Mouse (Mus musculus) midbrain, postnatal 0 days (tissue): Measurements from ENCODE around the gene Ipmk. TPM values are rescaled to one million over a fixed set of nuclear protein-coding genes. Genes with fewer than 3 reads are reported as not detected.
A peak's percentile ranks its signal among the peaks of the same experiment; 100 is the strongest.

Experiments
- ATAC-seq: fragments of 200-750 bp; cut with Nextera tagmentation; 2 replicates; pipeline ENCODE4 v1.8.0; 2017; ENCODE audit warnings: moderate number of reproducible peaks, mild to moderate bottlenecking, moderate TSS enrichment, moderate library complexity; ENCODE audit not compliant: low FRiP score
- DNase-seq: peaks from one replicate; pipeline ENCODE4 v3.0.0-alpha.2; 2015; ENCODE audit warnings: low spot score
- H3K27ac ChIP-seq: fragments of 300-500 bp; sonication (generic); 2 replicates; pipeline ENCODE4 v1.5.1; 2014; ENCODE audit warnings: low read depth, mild to moderate bottlenecking, low read length, mixed read lengths
- H3K27me3 ChIP-seq: fragments of 300-500 bp; sonication (generic); 2 replicates; pipeline ENCODE4 v1.6.1; 2014; ENCODE audit warnings: low read length, control low read depth, mixed read lengths; ENCODE audit not compliant: insufficient read depth
- H3K36me3 ChIP-seq: fragments of 300-500 bp; sonication (generic); 2 replicates; pipeline ENCODE4 v1.6.1; 2014; ENCODE audit warnings: low read length, control low read depth, mixed read lengths; ENCODE audit not compliant: insufficient read depth
- H3K4me1 ChIP-seq: fragments of 300-500 bp; sonication (generic); 2 replicates; pipeline ENCODE4 v1.6.1; 2014; ENCODE audit warnings: mild to moderate bottlenecking, control low read depth, antibody characterized with exemption, low read length, mixed read lengths; ENCODE audit not compliant: insufficient read depth
- H3K4me2 ChIP-seq: fragments of 300-500 bp; sonication (generic); 2 replicates; pipeline ENCODE4 v1.6.1; 2014; ENCODE audit warnings: low read depth, mild to moderate bottlenecking, low read length, mixed read lengths; ENCODE audit not compliant: poor library complexity, severe bottlenecking
- H3K4me3 ChIP-seq: fragments of 300-500 bp; sonication (generic); 2 replicates; pipeline ENCODE4 v1.5.1; 2014; ENCODE audit warnings: low read depth, mild to moderate bottlenecking, low read length, moderate library complexity
- H3K9ac ChIP-seq: fragments of 300-500 bp; sonication (generic); replicated peaks from 2 replicates; pipeline ENCODE4 v1.6.1; 2014; ENCODE audit warnings: mild to moderate bottlenecking, low read length, moderate library complexity, mixed read lengths; ENCODE audit not compliant: poor library complexity, severe bottlenecking
- H3K9me3 ChIP-seq: fragments of 300-500 bp; sonication (generic); 2 replicates; pipeline ENCODE4 v1.6.1; 2016; ENCODE audit warnings: low read length, control low read depth
- CTCF ChIP-seq: IDR thresholded peaks from 2 replicates; pipeline ENCODE4 v1.5.1; 2016; ENCODE audit warnings: antibody characterized with exemption, mild to moderate bottlenecking
- WGBS: fragments of 180-500 bp; shearing (Covaris S2); extraction: QIAGEN DNeasy Blood & Tissue Kit; methylation state at CpG from one replicate; pipeline ENCODE4 v1.1.7; 2014; 5-methylcytosine and 5-hydroxymethylcytosine counted together
- polyA plus RNA-seq: library from polyadenylated mRNA; unstranded; fragments of >200 nt; fragmentation: Nextera tagmentation; extraction: Ambion mirVana; gene quantifications from 2 replicates; pipeline ENCODE4 v1.2.1, GENCODE M21; 2015
- total RNA-seq: library from RNA; depleted of rRNA; stranded (reverse); fragments of >200 nt; gene quantifications from 2 replicates; pipeline ENCODE4 v1.2.3, GENCODE M21; 2014

The Ipmk gene
- total and polyA plus RNA-seq, 2 experiments from 2014 or later = 14.6 to 21.7 TPM

DNA sequence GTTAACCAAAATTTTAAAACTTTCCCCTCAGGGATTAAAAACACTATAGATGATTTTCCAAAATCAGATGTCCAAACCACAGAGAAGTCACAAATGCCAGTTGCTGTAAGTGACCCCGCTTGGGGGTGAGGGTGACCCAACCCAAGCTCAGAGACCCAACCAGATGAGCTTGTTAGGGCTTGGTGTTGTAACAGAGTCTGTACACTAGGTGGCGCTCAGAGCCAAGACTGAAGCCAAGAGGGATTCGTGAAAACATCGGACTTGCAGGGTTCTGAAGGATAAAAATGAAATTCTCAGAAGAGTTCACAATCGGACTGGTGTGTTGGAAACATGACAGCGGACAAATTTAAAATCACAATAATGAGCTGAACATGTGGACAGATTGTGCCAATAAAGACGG is 20.8 kb upstream of the Ipmk start:
- peaks cover 17% of the 10 kb centered on the region for H3K36me3 ChIP-seq
- no peaks in the 10 kb centered on the region for H3K4me1 ChIP-seq
- TF ChIP-seq CTCF = peak; percentile 96
- H3K9ac ChIP-seq = no peak overlapping the region
- ATAC-seq = no peak
- H3K27me3 ChIP-seq = no peaks in the 10 kb centered on the region
- H3K4me2 ChIP-seq = no peak overlapping the region
- WGBS = 10% methylated on average over 7 of the region's 7 CpGs
- DNase-seq = peak; percentile 85
- no peak overlapping the region for H3K4me3 ChIP-seq
- H3K27ac ChIP-seq = no peak overlapping the region
- H3K9me3 ChIP-seq = no peaks in the 10 kb centered on the region

GRCm38 (mm10) chr10:71327386-71327785 is 20.2 kb upstream of the Ipmk start:
- no peak overlapping the region for H3K4me3 ChIP-seq
- no peak overlapping the region for H3K9ac ChIP-seq
- no peak for DNase-seq
- no peak overlapping the region for H3K4me2 ChIP-seq
- no peaks in the 10 kb centered on the region for H3K27me3 ChIP-seq
- no peak overlapping the region for H3K27ac ChIP-seq
- H3K36me3 ChIP-seq = peaks cover 17% of the 10 kb centered on the region
- H3K9me3 ChIP-seq = no peaks in the 10 kb centered on the region
- no peaks in the 10 kb centered on the region for H3K4me1 ChIP-seq
- ATAC-seq = no peak
- TF ChIP-seq CTCF = no peak
- 85% methylated on average over 10 of the region's 10 CpGs for WGBS

DNA sequence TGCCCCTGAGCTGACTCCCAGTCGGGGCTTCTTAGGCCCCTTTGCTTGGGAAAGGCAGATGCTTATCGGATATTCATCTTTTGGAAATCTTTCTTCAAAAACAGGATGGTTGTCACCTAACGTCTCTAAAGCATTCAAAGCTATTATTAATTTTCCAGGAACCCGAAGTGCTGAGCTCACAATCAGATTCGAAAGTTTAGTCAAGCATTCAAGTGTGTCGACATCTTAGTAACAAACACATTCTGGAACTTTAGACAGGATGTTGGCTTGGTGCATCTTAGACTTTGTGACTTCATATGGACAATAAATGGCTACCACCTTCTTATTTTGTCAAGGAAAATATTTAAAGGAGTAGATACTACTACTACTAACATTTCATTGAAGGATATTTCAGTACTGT is 19.2 kb upstream of the Ipmk start:
- H3K27ac ChIP-seq = no peak overlapping the region
- H3K4me3 ChIP-seq = no peak overlapping the region
- no peak for TF ChIP-seq CTCF
- H3K4me1 ChIP-seq = no peaks in the 10 kb centered on the region
- 83% methylated on average over 6 of the region's 6 CpGs for WGBS
- ATAC-seq = no peak
- H3K36me3 ChIP-seq = peaks cover 17% of the 10 kb centered on the region
- H3K9ac ChIP-seq = no peak overlapping the region
- H3K4me2 ChIP-seq = no peak overlapping the region
- no peaks in the 10 kb centered on the region for H3K9me3 ChIP-seq
- DNase-seq = no peak
- no peaks in the 10 kb centered on the region for H3K27me3 ChIP-seq

- Histone ChIP-seq H3K9ac (no peak overlapping the region), H3K27me3 (no peaks in the 10 kb centered on the region), H3K9me3 (no peaks in the 10 kb centered on the region), H3K27ac (no peak overlapping the region), H3K36me3 (peaks cover 17% of the 10 kb centered on the region), H3K4me2 (no peak overlapping the region), H3K4me1 (no peaks in the 10 kb centered on the region), H3K4me3 (no peak overlapping the region)
- DNase-seq = no peak
- ATAC-seq = no peak
- 90% methylated on average over 5 of the region's 5 CpGs for WGBS
- TF ChIP-seq CTCF = no peak
These were observed 18.7 kb upstream of the Ipmk start for GRCm38 (mm10) chr10:71328870-71329269.

DNA sequence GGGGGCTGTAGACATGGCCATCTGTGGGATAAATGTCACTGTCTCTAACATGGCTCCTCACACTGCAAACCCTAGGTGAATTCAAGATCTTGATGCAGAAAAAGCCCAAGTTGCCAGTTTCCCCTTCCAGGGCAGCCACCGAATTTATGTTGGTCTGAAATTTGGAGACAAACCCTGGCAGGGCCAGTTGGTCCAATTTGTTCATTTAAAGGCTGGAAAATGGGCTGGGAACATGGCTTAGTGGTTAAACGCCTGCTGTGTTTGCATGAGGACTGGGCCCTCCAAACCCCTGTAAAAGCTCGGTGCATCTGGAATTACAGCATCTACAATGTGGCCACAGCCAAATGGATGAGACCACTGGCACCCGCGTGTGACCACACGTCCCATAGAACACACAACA is 18.3 kb upstream of the Ipmk start:
- WGBS = 93% methylated on average over 6 of the region's 6 CpGs
- Histone ChIP-seq H3K9me3 (no peaks in the 10 kb centered on the region), H3K27ac (no peak overlapping the region), H3K4me1 (no peaks in the 10 kb centered on the region), H3K36me3 (peaks cover 17% of the 10 kb centered on the region), H3K9ac (no peak overlapping the region), H3K4me3 (no peak overlapping the region), H3K4me2 (no peak overlapping the region), H3K27me3 (no peaks in the 10 kb centered on the region)
- ATAC-seq (no peak), DNase-seq (no peak)
- no peak for TF ChIP-seq CTCF

DNA sequence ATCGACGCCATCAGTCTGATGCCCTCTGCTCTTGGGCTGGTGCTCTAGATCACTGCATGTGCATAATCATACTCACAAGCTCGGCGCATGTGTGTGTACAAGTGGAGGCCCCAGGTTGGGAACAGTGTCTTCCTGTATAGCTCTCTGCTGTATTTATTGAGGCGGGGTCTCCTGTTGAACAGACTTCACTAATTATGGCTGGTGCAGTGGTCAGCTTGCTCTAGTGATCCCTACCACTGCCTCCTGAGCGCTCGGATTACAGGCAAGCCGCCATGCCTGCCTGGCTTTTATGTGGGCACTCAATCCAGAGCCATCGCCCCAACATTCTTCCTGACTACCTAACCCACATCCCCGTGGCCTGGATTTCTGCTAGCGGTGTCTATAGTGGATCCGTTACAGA is 17.5 kb upstream of the Ipmk start:
- peaks cover 17% of the 10 kb centered on the region for H3K36me3 ChIP-seq
- H3K9ac ChIP-seq = no peak overlapping the region
- no peaks in the 10 kb centered on the region for H3K27me3 ChIP-seq
- no peaks in the 10 kb centered on the region for H3K4me1 ChIP-seq
- ATAC-seq (no peak), DNase-seq (no peak)
- H3K4me3 ChIP-seq = no peak overlapping the region
- no peak overlapping the region for H3K4me2 ChIP-seq
- H3K27ac ChIP-seq = no peak overlapping the region
- H3K9me3 ChIP-seq = no peaks in the 10 kb centered on the region
- no peak for TF ChIP-seq CTCF
- 96% methylated on average over 12 of the region's 12 CpGs for WGBS
